Mouse (Mus musculus): ENCODE measurements around the gene Olfr1033. TPM values are rescaled to one million over a fixed set of nuclear protein-coding genes. Genes with fewer than 3 reads are reported as not detected.

Olfr1033 gene
- polyA plus RNA-seq (2014; fragmentation: Illumina TruSeq; extraction: RNeasy Lipid Tissue Mini Kit (QIAGEN cat#74804)), result 26.2 TPM

GRCm38 (mm10) chr2:86020406-86020805 is at the start of gene Olfr1033:
Gene Olfr1033, plus strand, starts transcription at chr2:86020633.

GRCm38 (mm10) chr2:85973595-85973994 is 46.8 kb upstream of the Olfr1033 start, which contains the start of gene Olfr1029:
Gene Olfr1029, plus strand, starts transcription at chr2:85973895.

GRCm38 (mm10) chr2:85978976-85979375 is 41.5 kb upstream of the Olfr1033 start, which contains the start of gene Olfr1030:
Gene Olfr1030, plus strand, starts transcription at chr2:85979276.

GRCm38 (mm10) chr2:85990004-85990403 is 30.4 kb upstream of the Olfr1033 start, which contains the start of gene Olfr1031:
Gene Olfr1031, plus strand, starts transcription at chr2:85990304.

GRCm38 (mm10) chr2:86005240-86005639 is 15.2 kb upstream of the Olfr1033 start, which contains the start of gene Olfr1032:
Gene Olfr1032, plus strand, starts transcription at chr2:86005540.

GRCm38 (mm10) chr2:86045561-86045960 is 25.1 kb downstream of the Olfr1033 start, which contains the start of gene Olfr1034:
Gene Olfr1034, plus strand, starts transcription at chr2:86045861.

GRCm38 (mm10) chr2:86073692-86074091 is 53.3 kb downstream of the Olfr1033 start, which contains the start of gene Olfr1036:
Gene Olfr1036, plus strand, starts transcription at chr2:86073992.

GRCm38 (mm10) chr2:86087285-86087684 is 66.9 kb downstream of the Olfr1033 start, which contains the start of gene Olfr1037:
Gene Olfr1037, minus strand, starts transcription at chr2:86087385.

Other genes with a start within 250 kb of the Olfr1033 start
- not detected for gene Olfr1014, start 247.9 kb upstream of the Olfr1033 start, polyA plus RNA-seq (2014; fragmentation: Illumina TruSeq; extraction: RNeasy Lipid Tissue Mini Kit (QIAGEN cat#74804))
- not detected for gene Olfr1015, start 238.6 kb upstream of the Olfr1033 start, polyA plus RNA-seq (2014; fragmentation: Illumina TruSeq; extraction: RNeasy Lipid Tissue Mini Kit (QIAGEN cat#74804))
- not detected for gene Olfr1016, start 218.1 kb upstream of the Olfr1033 start, polyA plus RNA-seq (2014; fragmentation: Illumina TruSeq; extraction: RNeasy Lipid Tissue Mini Kit (QIAGEN cat#74804))
- gene Olfr1018, start 202.2 kb upstream of the Olfr1033 start, polyA plus RNA-seq (2014; fragmentation: Illumina TruSeq; extraction: RNeasy Lipid Tissue Mini Kit (QIAGEN cat#74804)), result not detected
- gene Olfr1019, start 175.2 kb upstream of the Olfr1033 start, polyA plus RNA-seq (2014; fragmentation: Illumina TruSeq; extraction: RNeasy Lipid Tissue Mini Kit (QIAGEN cat#74804)), result not detected
- not detected for gene Olfr1020, start 173.6 kb upstream of the Olfr1033 start, polyA plus RNA-seq (2014; fragmentation: Illumina TruSeq; extraction: RNeasy Lipid Tissue Mini Kit (QIAGEN cat#74804))
- not detected for gene Olfr1022, start 152.0 kb upstream of the Olfr1033 start, polyA plus RNA-seq (2014; fragmentation: Illumina TruSeq; extraction: RNeasy Lipid Tissue Mini Kit (QIAGEN cat#74804))
- not detected for gene Olfr1023, start 135.0 kb upstream of the Olfr1033 start, polyA plus RNA-seq (2014; fragmentation: Illumina TruSeq; extraction: RNeasy Lipid Tissue Mini Kit (QIAGEN cat#74804))
- not detected for gene Olfr1024, start 115.6 kb upstream of the Olfr1033 start, polyA plus RNA-seq (2014; fragmentation: Illumina TruSeq; extraction: RNeasy Lipid Tissue Mini Kit (QIAGEN cat#74804))
- gene Olfr1025-ps1, start 105.4 kb upstream of the Olfr1033 start, polyA plus RNA-seq (2014; fragmentation: Illumina TruSeq; extraction: RNeasy Lipid Tissue Mini Kit (QIAGEN cat#74804)), result not detected
- gene Olfr1026, start 99.1 kb upstream of the Olfr1033 start, polyA plus RNA-seq (2014; fragmentation: Illumina TruSeq; extraction: RNeasy Lipid Tissue Mini Kit (QIAGEN cat#74804)), result not detected
- not detected for gene Olfr1028, start 70.2 kb upstream of the Olfr1033 start, polyA plus RNA-seq (2014; fragmentation: Illumina TruSeq; extraction: RNeasy Lipid Tissue Mini Kit (QIAGEN cat#74804))
- 0.34 TPM for gene Olfr1029, start 46.7 kb upstream of the Olfr1033 start, polyA plus RNA-seq (2014; fragmentation: Illumina TruSeq; extraction: RNeasy Lipid Tissue Mini Kit (QIAGEN cat#74804))
- not detected for gene Olfr1030, start 41.4 kb upstream of the Olfr1033 start, polyA plus RNA-seq (2014; fragmentation: Illumina TruSeq; extraction: RNeasy Lipid Tissue Mini Kit (QIAGEN cat#74804))
- not detected for gene Olfr1031, start 30.3 kb upstream of the Olfr1033 start, polyA plus RNA-seq (2014; fragmentation: Illumina TruSeq; extraction: RNeasy Lipid Tissue Mini Kit (QIAGEN cat#74804))
- not detected for gene Olfr1032, start 15.1 kb upstream of the Olfr1033 start, polyA plus RNA-seq (2014; fragmentation: Illumina TruSeq; extraction: RNeasy Lipid Tissue Mini Kit (QIAGEN cat#74804))
- 4.1 TPM for gene Olfr1034, start 25.2 kb downstream of the Olfr1033 start, polyA plus RNA-seq (2014; fragmentation: Illumina TruSeq; extraction: RNeasy Lipid Tissue Mini Kit (QIAGEN cat#74804))
- not detected for gene Olfr1036, start 53.4 kb downstream of the Olfr1033 start, polyA plus RNA-seq (2014; fragmentation: Illumina TruSeq; extraction: RNeasy Lipid Tissue Mini Kit (QIAGEN cat#74804))
- not detected for gene Olfr1037, start 66.8 kb downstream of the Olfr1033 start, polyA plus RNA-seq (2014; fragmentation: Illumina TruSeq; extraction: RNeasy Lipid Tissue Mini Kit (QIAGEN cat#74804))
- gene Olfr1039, start 115.3 kb downstream of the Olfr1033 start, polyA plus RNA-seq (2014; fragmentation: Illumina TruSeq; extraction: RNeasy Lipid Tissue Mini Kit (QIAGEN cat#74804)), result not detected
- gene Olfr1040, start 126.1 kb downstream of the Olfr1033 start, polyA plus RNA-seq (2014; fragmentation: Illumina TruSeq; extraction: RNeasy Lipid Tissue Mini Kit (QIAGEN cat#74804)), result not detected
- not detected for gene Olfr1042, start 141.2 kb downstream of the Olfr1033 start, polyA plus RNA-seq (2014; fragmentation: Illumina TruSeq; extraction: RNeasy Lipid Tissue Mini Kit (QIAGEN cat#74804))
- gene Olfr1043, start 146.9 kb downstream of the Olfr1033 start, polyA plus RNA-seq (2014; fragmentation: Illumina TruSeq; extraction: RNeasy Lipid Tissue Mini Kit (QIAGEN cat#74804)), result not detected
- not detected for gene Olfr1044, start 157.2 kb downstream of the Olfr1033 start, polyA plus RNA-seq (2014; fragmentation: Illumina TruSeq; extraction: RNeasy Lipid Tissue Mini Kit (QIAGEN cat#74804))
- gene Olfr52, start 165.1 kb downstream of the Olfr1033 start, polyA plus RNA-seq (2014; fragmentation: Illumina TruSeq; extraction: RNeasy Lipid Tissue Mini Kit (QIAGEN cat#74804)), result not detected
- not detected for gene Olfr1045, start 182.4 kb downstream of the Olfr1033 start, polyA plus RNA-seq (2014; fragmentation: Illumina TruSeq; extraction: RNeasy Lipid Tissue Mini Kit (QIAGEN cat#74804))
- not detected for gene Olfr1046, start 198.7 kb downstream of the Olfr1033 start, polyA plus RNA-seq (2014; fragmentation: Illumina TruSeq; extraction: RNeasy Lipid Tissue Mini Kit (QIAGEN cat#74804))
- gene Olfr1047, start 210.8 kb downstream of the Olfr1033 start, polyA plus RNA-seq (2014; fragmentation: Illumina TruSeq; extraction: RNeasy Lipid Tissue Mini Kit (QIAGEN cat#74804)), result not detected
- not detected for gene Olfr1048, start 219.7 kb downstream of the Olfr1033 start, polyA plus RNA-seq (2014; fragmentation: Illumina TruSeq; extraction: RNeasy Lipid Tissue Mini Kit (QIAGEN cat#74804))
- gene Olfr1049, start 237.7 kb downstream of the Olfr1033 start, polyA plus RNA-seq (2014; fragmentation: Illumina TruSeq; extraction: RNeasy Lipid Tissue Mini Kit (QIAGEN cat#74804)), result not detected